Mouse (Mus musculus): ENCODE data around the gene Apon. TPM values are rescaled to one million over a fixed set of nuclear protein-coding genes. Genes with fewer than 3 reads are reported as not detected.

Gene Apon
- polyA plus RNA-seq, 1 experiment: 0.05 TPM

- Histone ChIP-seq H3K4me1 (ENCODE audit: control insufficient read depth, insufficient read depth, low read length) (peaks cover 10% of the 10 kb centered on the region), H3K27ac (ENCODE audit: control insufficient read depth, insufficient read depth, low read depth, low read length) (no peak within 1 kb of the TSS), H3K36me3 (ENCODE audit: control insufficient read depth, insufficient read depth, low read length) (no peaks in the 10 kb centered on the region), H3K27me3 (ENCODE audit: control insufficient read depth, insufficient read depth, low read length) (no peaks in the 10 kb centered on the region), H3K4me3 (ENCODE audit: control insufficient read depth, low read depth, low read length) (no peak within 1 kb of the TSS)
- TF ChIP-seq POLR2A (IDR thresholded peaks at IDR 0.05; ENCODE audit: control insufficient read depth, low read depth, low read length) (no peak), CTCF (IDR thresholded peaks at IDR 0.05; ENCODE audit: control insufficient read depth, insufficient read depth, insufficient replicate concordance, low read depth, low read length) (no peak)
Measured at GRCm38 (mm10) chr10:128225538-128225937, 28.4 kb upstream of the Apon start, which contains the start of gene Mip. Mip (plus strand) TSS chr10:128225838.

- TF ChIP-seq POLR2A (IDR thresholded peaks at IDR 0.05; ENCODE audit: control insufficient read depth, low read depth, low read length): no peak
- TF ChIP-seq CTCF (IDR thresholded peaks at IDR 0.05; ENCODE audit: control insufficient read depth, insufficient read depth, insufficient replicate concordance, low read depth, low read length): no peak
- Histone ChIP-seq H3K27me3 (ENCODE audit: control insufficient read depth, insufficient read depth, low read length) (no peaks in the 10 kb centered on the region), H3K4me1 (ENCODE audit: control insufficient read depth, insufficient read depth, low read length) (peaks cover 13% of the 10 kb centered on the region), H3K27ac (ENCODE audit: control insufficient read depth, insufficient read depth, low read depth, low read length) (no peak overlapping the region), H3K36me3 (ENCODE audit: control insufficient read depth, insufficient read depth, low read length) (no peaks in the 10 kb centered on the region), H3K4me3 (ENCODE audit: control insufficient read depth, low read depth, low read length) (no peak overlapping the region)
Measured at GRCm38 (mm10) chr10:128227592-128227991, 26.3 kb upstream of the Apon start.

GRCm38 (mm10) chr10:128228009-128228408 lies 25.9 kb upstream of the Apon start:
- H3K4me1 ChIP-seq (ENCODE audit: control insufficient read depth, insufficient read depth, low read length): peaks cover 16% of the 10 kb centered on the region
- H3K4me3 ChIP-seq (ENCODE audit: control insufficient read depth, low read depth, low read length): no peak overlapping the region
- TF ChIP-seq POLR2A (IDR thresholded peaks at IDR 0.05; ENCODE audit: control insufficient read depth, low read depth, low read length) (no peak), CTCF (IDR thresholded peaks at IDR 0.05; ENCODE audit: control insufficient read depth, insufficient read depth, insufficient replicate concordance, low read depth, low read length) (no peak)
- no peaks in the 10 kb centered on the region for H3K36me3 ChIP-seq (ENCODE audit: control insufficient read depth, insufficient read depth, low read length)
- no peak overlapping the region for H3K27ac ChIP-seq (ENCODE audit: control insufficient read depth, insufficient read depth, low read depth, low read length)
- H3K27me3 ChIP-seq (ENCODE audit: control insufficient read depth, insufficient read depth, low read length): no peaks in the 10 kb centered on the region

GRCm38 (mm10) chr10:128230582-128230981 lies 23.3 kb upstream of the Apon start:
- peaks cover 9% of the 10 kb centered on the region for H3K4me1 ChIP-seq (ENCODE audit: control insufficient read depth, insufficient read depth, low read length)
- H3K27ac ChIP-seq (ENCODE audit: control insufficient read depth, insufficient read depth, low read depth, low read length): no peak overlapping the region
- H3K4me3 ChIP-seq (ENCODE audit: control insufficient read depth, low read depth, low read length): no peak overlapping the region
- TF ChIP-seq POLR2A (IDR thresholded peaks at IDR 0.05; ENCODE audit: control insufficient read depth, low read depth, low read length) (no peak), CTCF (IDR thresholded peaks at IDR 0.05; ENCODE audit: control insufficient read depth, insufficient read depth, insufficient replicate concordance, low read depth, low read length) (no peak)
- no peaks in the 10 kb centered on the region for H3K27me3 ChIP-seq (ENCODE audit: control insufficient read depth, insufficient read depth, low read length)
- no peaks in the 10 kb centered on the region for H3K36me3 ChIP-seq (ENCODE audit: control insufficient read depth, insufficient read depth, low read length)

- no peaks in the 10 kb centered on the region for H3K27me3 ChIP-seq (ENCODE audit: control insufficient read depth, insufficient read depth, low read length)
- H3K36me3 ChIP-seq (ENCODE audit: control insufficient read depth, insufficient read depth, low read length): no peaks in the 10 kb centered on the region
- no peak for TF ChIP-seq CTCF (IDR thresholded peaks at IDR 0.05; ENCODE audit: control insufficient read depth, insufficient read depth, insufficient replicate concordance, low read depth, low read length)
- TF ChIP-seq POLR2A (IDR thresholded peaks at IDR 0.05; ENCODE audit: control insufficient read depth, low read depth, low read length): no peak
- H3K4me1 ChIP-seq (ENCODE audit: control insufficient read depth, insufficient read depth, low read length): peaks cover 6% of the 10 kb centered on the region
- H3K27ac ChIP-seq (ENCODE audit: control insufficient read depth, insufficient read depth, low read depth, low read length): no peak overlapping the region
- no peak overlapping the region for H3K4me3 ChIP-seq (ENCODE audit: control insufficient read depth, low read depth, low read length)
Measured at GRCm38 (mm10) chr10:128231146-128231545, 22.8 kb upstream of the Apon start.

GRCm38 (mm10) chr10:128231697-128232419 lies 22.0 kb upstream of the Apon start, which contains the start of gene Timeless:
Timeless (plus strand) TSS chr10:128232065.
- Histone ChIP-seq H3K27me3 (ENCODE audit: control insufficient read depth, insufficient read depth, low read length) (no peaks in the 10 kb centered on the region), H3K36me3 (ENCODE audit: control insufficient read depth, insufficient read depth, low read length) (no peaks in the 10 kb centered on the region), H3K4me1 (ENCODE audit: control insufficient read depth, insufficient read depth, low read length) (peaks cover 6% of the 10 kb centered on the region), H3K4me3 (ENCODE audit: control insufficient read depth, low read depth, low read length) (peak within 1 kb of the TSS; percentile 99), H3K27ac (ENCODE audit: control insufficient read depth, insufficient read depth, low read depth, low read length) (peak within 1 kb of the TSS; percentile 96)
- TF ChIP-seq POLR2A (IDR thresholded peaks at IDR 0.05; ENCODE audit: control insufficient read depth, low read depth, low read length) (peak; percentile 57), CTCF (IDR thresholded peaks at IDR 0.05; ENCODE audit: control insufficient read depth, insufficient read depth, insufficient replicate concordance, low read depth, low read length) (no peak)

- H3K27me3 ChIP-seq (ENCODE audit: control insufficient read depth, insufficient read depth, low read length): no peaks in the 10 kb centered on the region
- peak overlapping the region; percentile 96 for H3K27ac ChIP-seq (ENCODE audit: control insufficient read depth, insufficient read depth, low read depth, low read length)
- H3K4me3 ChIP-seq (ENCODE audit: control insufficient read depth, low read depth, low read length): peak overlapping the region; percentile 99
- no peaks in the 10 kb centered on the region for H3K36me3 ChIP-seq (ENCODE audit: control insufficient read depth, insufficient read depth, low read length)
- H3K4me1 ChIP-seq (ENCODE audit: control insufficient read depth, insufficient read depth, low read length): peaks cover 6% of the 10 kb centered on the region
- no peak for TF ChIP-seq POLR2A (IDR thresholded peaks at IDR 0.05; ENCODE audit: control insufficient read depth, low read depth, low read length)
- peak; percentile 7; the same call in 1 of the 2 replicates for TF ChIP-seq CTCF (IDR thresholded peaks at IDR 0.05; ENCODE audit: control insufficient read depth, insufficient read depth, insufficient replicate concordance, low read depth, low read length)
Measured at GRCm38 (mm10) chr10:128232420-128232985, 21.4 kb upstream of the Apon start.

All from testis, adult 2 months (tissue).